Mouse (Mus musculus) testis, adult 2 months (tissue): ENCODE results near the gene Hfe2.

ENCODE experiments used
- CTCF ChIP-seq: fragments of 200-500 bp; IDR thresholded peaks from 2 replicates; pipeline ENCODE4 v1.5.1; 2012; ENCODE audit warnings: low read depth, mild to moderate bottlenecking, inconsistent platforms, low read length, moderate library complexity; ENCODE audit not compliant: control insufficient read depth, insufficient read depth, insufficient replicate concordance
- POLR2A ChIP-seq: fragments of 200-500 bp; IDR thresholded peaks from 2 replicates; pipeline ENCODE4 v1.6.1; 2012; ENCODE audit warnings: low read depth, mild to moderate bottlenecking, inconsistent platforms, low read length, moderate library complexity; ENCODE audit not compliant: control insufficient read depth

GRCm38 (mm10) chr3:96499481-96500288 lies 25.3 kb upstream of the Hfe2 start:
- TF ChIP-seq POLR2A (no peak; the same call in 1 of the 2 replicates), CTCF (no peak)
